Mouse (Mus musculus) neural tube, embryonic 13.5 days (tissue): ENCODE measurements around the gene Rala. TPM values are rescaled to one million over a fixed set of nuclear protein-coding genes. Genes with fewer than 3 reads are reported as not detected.
"Not testable (repeated sequence)": the region's sequence is repeated elsewhere in the genome, so short reads cannot be mapped to it uniquely, and the experiment has no call there.

Experiments
- ATAC-seq: fragments of 200-750 bp; cut with Nextera tagmentation; 2 replicates; pipeline ENCODE4 v1.8.0; 2017; ENCODE audit warnings: low read depth, mild to moderate bottlenecking, moderate TSS enrichment, moderate library complexity
- H3K27ac ChIP-seq: fragments of 300-500 bp; sonication (generic); replicated peaks from 2 replicates; pipeline ENCODE4 v1.5.1; 2015; ENCODE audit warnings: moderate library complexity, mild to moderate bottlenecking, inconsistent platforms
- H3K27me3 ChIP-seq: fragments of 300-500 bp; sonication (generic); 2 replicates; pipeline ENCODE4 v1.6.1; 2015; ENCODE audit warnings: mild to moderate bottlenecking, inconsistent platforms
- H3K36me3 ChIP-seq: fragments of 300-500 bp; sonication (generic); 2 replicates; pipeline ENCODE4 v1.6.1; 2015; ENCODE audit warnings: mild to moderate bottlenecking, inconsistent platforms
- H3K4me1 ChIP-seq: fragments of 300-500 bp; sonication (generic); replicated peaks from 2 replicates; pipeline ENCODE4 v1.6.1; 2015; ENCODE audit warnings: inconsistent platforms
- H3K4me2 ChIP-seq: fragments of 300-500 bp; sonication (generic); 2 replicates; pipeline ENCODE4 v1.6.1; 2015; ENCODE audit warnings: inconsistent platforms, mild to moderate bottlenecking, moderate library complexity
- H3K4me3 ChIP-seq: fragments of 300-500 bp; sonication (generic); 2 replicates; pipeline ENCODE4 v1.5.1; 2015; ENCODE audit warnings: mild to moderate bottlenecking, inconsistent platforms
- H3K9ac ChIP-seq: fragments of 300-500 bp; sonication (generic); 2 replicates; pipeline ENCODE4 v1.6.1; 2015; ENCODE audit warnings: moderate library complexity, mild to moderate bottlenecking, inconsistent platforms
- H3K9me3 ChIP-seq: fragments of 300-500 bp; sonication (generic); 2 replicates; pipeline ENCODE4 v1.6.1; 2016; ENCODE audit warnings: inconsistent platforms
- WGBS: fragments of 180-500 bp; shearing (Covaris S2); methylation state at CpG from one replicate; pipeline ENCODE4 v1.1.7; 2015; 5-methylcytosine and 5-hydroxymethylcytosine counted together
- polyA plus RNA-seq: library from polyadenylated mRNA; unstranded; fragments of >200 nt; fragmentation: Nextera tagmentation; extraction: Ambion mirVana; gene quantifications from 2 replicates; pipeline ENCODE4 v1.2.1, GENCODE M21; 2015

Rala gene
- polyA plus RNA-seq, 1 experiment from 2014 or later = 203 TPM

DNA sequence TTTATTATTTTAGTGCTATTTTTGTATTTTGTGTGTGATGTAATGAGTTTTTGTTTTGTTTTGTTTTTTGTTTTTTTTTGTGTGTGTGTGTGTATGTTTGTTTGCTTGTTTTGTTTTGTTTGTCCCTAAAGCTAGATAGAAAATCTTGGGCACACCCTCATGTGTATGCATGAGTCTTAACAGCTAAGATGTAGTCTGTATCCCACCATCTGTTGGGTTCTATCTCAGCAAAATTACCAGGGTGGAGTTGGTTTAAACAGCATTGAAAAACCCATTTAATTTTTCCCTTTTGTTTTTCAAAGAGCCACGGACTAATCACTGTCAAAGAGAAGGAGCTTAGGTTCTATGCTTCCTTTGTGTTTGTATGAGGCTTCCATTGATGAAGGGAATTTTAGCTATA is 10.2 kb upstream of the Rala start:
- no peak overlapping the region for H3K9ac ChIP-seq
- no peak overlapping the region for H3K4me2 ChIP-seq

DNA sequence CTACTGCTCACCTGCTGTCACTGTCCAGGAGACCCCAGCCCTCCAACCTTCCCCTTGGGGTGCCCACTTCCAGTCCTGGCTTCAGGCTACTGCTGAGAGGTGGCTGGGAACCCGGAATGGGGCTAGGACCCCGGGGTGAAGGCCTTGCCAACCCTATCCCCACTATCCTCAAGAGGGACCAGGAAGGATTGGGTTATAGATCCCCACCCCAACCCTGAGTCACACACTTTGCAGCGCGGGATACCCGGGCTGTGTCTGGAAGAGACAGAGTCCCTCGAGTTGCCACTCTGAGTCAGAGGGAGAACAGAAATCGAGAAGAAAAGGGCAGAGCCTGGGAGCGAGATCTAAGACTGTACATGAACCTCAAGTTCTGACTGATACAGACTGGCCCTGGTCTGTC is 6.5 kb upstream of the Rala start:
- 92% methylated on average over 8 of the region's 8 CpGs for WGBS
- H3K9me3 ChIP-seq, H3K36me3 ChIP-seq, H3K4me3 ChIP-seq, H3K27ac ChIP-seq, H3K4me1 ChIP-seq, H3K9ac ChIP-seq, H3K27me3 ChIP-seq, H3K4me2 ChIP-seq, ATAC-seq: not testable (repeated sequence)

More for the DNA sequence above, 10.2 kb upstream of the Rala start:
- H3K4me1 ChIP-seq = no peaks in the 10 kb centered on the region
- no peak for ATAC-seq
- no peak overlapping the region for H3K27ac ChIP-seq
- 49% methylated on average over 1 of the region's 1 CpGs for WGBS
- H3K9me3 ChIP-seq = no peaks in the 10 kb centered on the region
- peaks cover 3% of the 10 kb centered on the region; the same call in 1 of the 2 replicates for H3K27me3 ChIP-seq
- no peaks in the 10 kb centered on the region for H3K36me3 ChIP-seq
- no peak overlapping the region for H3K4me3 ChIP-seq

DNA sequence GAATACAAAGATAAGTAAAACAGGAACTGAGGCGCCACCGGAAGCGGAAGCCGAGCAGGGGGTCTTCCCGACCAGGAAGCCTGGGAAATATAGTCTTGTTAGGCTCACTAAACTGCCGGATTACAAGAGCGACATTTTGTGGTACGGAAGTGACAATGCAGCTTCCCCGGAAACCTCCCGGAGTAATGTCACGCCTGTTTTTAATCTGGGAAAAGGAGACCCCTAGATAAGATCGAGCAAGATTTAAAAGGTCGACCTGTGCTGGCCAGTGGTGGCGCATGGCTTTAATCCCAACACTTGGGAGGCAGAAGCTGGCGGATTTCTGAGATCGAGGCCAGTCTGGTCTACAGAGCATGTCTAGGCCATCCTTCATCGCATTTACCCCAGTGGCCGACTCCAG is 5.5 kb upstream of the Rala start:
- Histone ChIP-seq H3K9me3 (no peaks in the 10 kb centered on the region), H3K4me3 (no peak overlapping the region), H3K36me3 (no peaks in the 10 kb centered on the region), H3K4me1 (peaks cover 7% of the 10 kb centered on the region; the same call in 1 of the 2 replicates), H3K9ac (no peak overlapping the region), H3K27me3 (peaks cover 3% of the 10 kb centered on the region; the same call in 1 of the 2 replicates), H3K27ac (no peak overlapping the region), H3K4me2 (no peak overlapping the region)
- no peak for ATAC-seq
- 78% methylated on average over 18 of the region's 18 CpGs for WGBS

DNA sequence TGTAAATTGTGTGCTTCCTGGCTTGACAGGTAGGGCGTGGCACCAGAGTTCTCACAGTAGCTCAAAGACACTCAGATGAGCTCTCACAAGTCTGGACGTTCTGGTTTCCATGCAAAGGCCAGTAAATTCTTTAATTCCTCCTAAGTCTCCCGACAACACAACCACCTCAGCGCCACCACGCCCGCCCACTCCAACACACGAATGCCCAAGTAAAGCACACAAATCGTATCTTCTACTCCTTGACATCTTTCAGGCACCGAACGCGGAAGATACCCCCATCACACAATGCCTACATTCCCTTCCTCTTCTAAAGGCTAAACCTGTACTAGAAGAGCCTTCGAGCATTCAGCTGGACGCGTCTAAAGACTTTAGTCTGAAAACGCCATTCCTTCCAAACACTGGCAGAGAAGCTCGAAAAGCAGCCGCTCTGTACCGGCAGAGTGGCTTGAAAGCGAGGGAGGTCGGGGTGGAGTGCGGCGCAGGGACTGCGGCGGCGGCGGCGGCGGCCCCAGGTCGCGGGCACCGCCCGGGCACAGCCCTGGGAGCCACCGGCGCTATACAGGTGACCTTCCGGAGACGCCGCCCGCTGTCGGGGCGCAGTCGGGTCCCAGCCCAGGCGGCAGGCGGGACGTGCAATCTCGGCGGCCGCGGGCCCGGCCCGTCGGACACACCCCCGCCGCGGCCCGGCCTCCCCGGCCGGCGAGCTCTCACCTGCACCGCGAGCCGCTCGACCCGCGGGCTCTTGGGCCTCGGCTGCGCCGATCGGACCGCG is 547 bp downstream of the Rala start:
- no peaks in the 10 kb centered on the region for H3K36me3 ChIP-seq
- under 1% methylated on average over 39 of the region's 70 CpGs for WGBS
- no peaks in the 10 kb centered on the region for H3K27me3 ChIP-seq
- peak; percentile 78 for ATAC-seq
- H3K4me3 ChIP-seq = peak overlapping the region; percentile 93
- H3K9ac ChIP-seq = peak overlapping the region; percentile 96
- peaks cover 28% of the 10 kb centered on the region for H3K4me1 ChIP-seq
- H3K9me3 ChIP-seq = no peaks in the 10 kb centered on the region
- H3K27ac ChIP-seq = peak overlapping the region; percentile 98
- H3K4me2 ChIP-seq = peak overlapping the region; percentile 79

DNA sequence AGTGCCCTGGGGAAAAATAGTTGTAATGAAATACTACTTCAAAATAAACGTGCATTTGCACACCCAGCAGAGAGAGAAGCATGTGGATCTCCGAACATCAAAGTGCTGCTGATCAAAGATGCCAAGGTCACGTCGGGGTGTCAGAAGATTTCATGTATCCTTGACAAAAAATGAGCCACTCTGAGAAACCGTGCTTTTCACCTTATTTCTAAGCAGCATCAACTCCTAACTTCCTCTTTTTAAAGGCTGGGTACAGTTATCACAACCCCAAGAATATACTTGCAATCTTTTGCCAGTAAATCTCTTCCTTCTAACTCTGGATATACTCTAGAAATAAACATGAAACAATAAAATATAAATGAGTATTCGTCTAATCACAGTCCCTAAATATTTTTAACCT is 1.7 kb downstream of the Rala start:
- WGBS = 79% methylated on average over 6 of the region's 6 CpGs
- H3K4me3 ChIP-seq = peak overlapping the region; percentile 93
- H3K4me1 ChIP-seq = peaks cover 28% of the 10 kb centered on the region
- no peak for ATAC-seq
- no peaks in the 10 kb centered on the region for H3K36me3 ChIP-seq
- H3K9me3 ChIP-seq = no peaks in the 10 kb centered on the region
- H3K4me2 ChIP-seq = peak overlapping the region; percentile 79
- H3K9ac ChIP-seq = peak overlapping the region; percentile 32; the same call in 1 of the 2 replicates
- no peaks in the 10 kb centered on the region for H3K27me3 ChIP-seq
- H3K27ac ChIP-seq = no peak overlapping the region

DNA sequence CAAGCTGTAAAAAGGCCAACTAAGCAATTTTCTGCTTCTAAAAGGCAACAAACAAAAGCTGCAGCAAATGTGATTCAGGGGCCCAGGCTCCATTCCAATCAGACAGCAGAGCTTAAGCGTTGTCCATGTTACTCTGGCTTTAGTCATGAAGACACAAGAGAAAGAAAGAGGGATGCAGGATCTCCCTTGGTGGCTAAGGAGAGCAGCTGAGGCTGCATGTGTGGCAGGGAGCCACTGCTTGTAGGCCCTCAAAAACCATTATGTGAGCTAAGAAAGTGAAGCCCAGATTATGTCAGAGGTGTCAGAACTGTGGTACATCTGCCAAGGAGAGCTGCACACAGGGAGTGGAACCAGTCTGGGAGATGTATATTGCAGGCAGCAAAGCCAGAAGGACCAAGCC is 36.7 kb downstream of the Rala start:
- Histone ChIP-seq H3K36me3 (0 out of 2 replicates have a peak, but pooled peaks cover 4% of the 10 kb centered on the region), H3K27ac (no peak overlapping the region), H3K4me2 (no peak overlapping the region), H3K27me3 (no peaks in the 10 kb centered on the region), H3K9ac (no peak overlapping the region), H3K4me1 (peaks cover 11% of the 10 kb centered on the region; the same call in 1 of the 2 replicates), H3K9me3 (no peaks in the 10 kb centered on the region), H3K4me3 (no peak overlapping the region)
- ATAC-seq = no peak
- 92% methylated on average over 1 of the region's 1 CpGs for WGBS

DNA sequence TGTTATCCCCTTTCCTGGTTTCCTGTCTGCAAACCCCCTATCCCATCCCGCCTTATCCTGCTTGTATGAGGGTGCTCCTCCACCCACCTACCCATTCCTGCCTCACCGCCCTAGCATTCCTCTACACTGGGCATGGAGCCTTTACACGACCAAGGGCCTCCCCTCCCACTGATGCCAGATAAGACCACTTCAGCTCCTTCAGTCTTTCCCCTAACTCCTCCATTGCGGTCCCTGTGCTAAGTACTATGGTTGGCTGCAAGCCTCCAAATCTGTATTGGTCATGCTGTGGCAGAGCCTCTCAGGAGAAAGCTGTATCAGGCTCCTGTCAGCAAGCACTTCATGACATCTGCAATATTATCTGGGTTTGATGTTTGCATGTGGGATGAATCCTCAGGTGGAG is 42.6 kb downstream of the Rala start:
- Histone ChIP-seq H3K27me3 (no peaks in the 10 kb centered on the region), H3K4me2 (no peak overlapping the region), H3K27ac (no peak overlapping the region), H3K4me3 (no peak overlapping the region), H3K4me1 (peaks cover 22% of the 10 kb centered on the region), H3K9me3 (no peaks in the 10 kb centered on the region), H3K36me3 (0 out of 2 replicates have a peak, but pooled peaks cover 7% of the 10 kb centered on the region), H3K9ac (no peak overlapping the region)
- 93% methylated on average over 4 of the region's 4 CpGs for WGBS
- ATAC-seq = no peak

DNA sequence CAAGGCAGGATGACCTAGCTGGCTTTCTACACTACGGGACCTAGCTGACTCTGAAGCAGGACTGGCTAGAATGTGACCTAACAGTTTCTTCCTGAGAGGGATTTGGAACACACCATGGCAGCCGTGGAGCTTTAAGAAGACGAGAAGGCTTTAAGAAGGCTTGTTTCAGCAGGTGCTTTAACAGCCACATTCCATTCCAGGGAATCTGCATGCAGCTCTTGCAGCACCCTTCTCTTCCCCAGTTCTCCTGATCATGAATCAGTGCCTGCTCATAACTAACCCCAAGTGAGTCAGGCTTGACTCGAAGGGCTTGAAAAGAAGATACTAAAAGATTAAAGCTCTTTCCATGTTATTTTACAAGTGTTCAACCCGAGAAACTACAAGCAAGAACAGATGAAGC is 43.4 kb downstream of the Rala start:
- no peak overlapping the region for H3K9ac ChIP-seq
- peaks cover 11% of the 10 kb centered on the region for H3K36me3 ChIP-seq
- no peak overlapping the region for H3K27ac ChIP-seq
- H3K4me2 ChIP-seq = no peak overlapping the region
- no peaks in the 10 kb centered on the region for H3K27me3 ChIP-seq
- WGBS = 91% methylated on average over 5 of the region's 5 CpGs
- ATAC-seq = no peak
- no peak overlapping the region for H3K4me3 ChIP-seq
- no peaks in the 10 kb centered on the region for H3K9me3 ChIP-seq
- H3K4me1 ChIP-seq = peaks cover 18% of the 10 kb centered on the region

DNA sequence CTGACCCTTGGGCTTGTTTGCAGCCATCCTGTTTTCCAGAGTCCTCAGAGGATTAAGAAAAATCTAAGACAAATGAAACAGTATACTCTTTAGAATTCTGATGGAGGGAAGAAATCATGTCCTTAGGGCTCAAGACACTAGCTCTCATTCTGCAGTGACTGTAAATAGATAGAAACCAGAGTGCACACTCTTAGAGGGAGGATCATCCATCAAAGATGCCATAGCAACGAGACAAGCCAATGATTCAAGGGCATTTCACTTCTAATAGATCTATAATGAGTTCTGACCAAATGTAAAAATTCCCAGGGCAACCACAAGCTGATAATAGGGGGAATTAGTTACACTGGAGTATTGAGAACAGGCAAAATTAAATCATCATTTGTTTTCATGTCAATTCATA is 47.0 kb downstream of the Rala start:
- no peaks in the 10 kb centered on the region for H3K9me3 ChIP-seq
- H3K9ac ChIP-seq = no peak overlapping the region
- no peak overlapping the region for H3K4me2 ChIP-seq
- ATAC-seq = no peak
- WGBS = 27% methylated on average over 1 of the region's 1 CpGs
- H3K4me1 ChIP-seq = peaks cover 18% of the 10 kb centered on the region
- H3K4me3 ChIP-seq = no peak overlapping the region
- H3K27ac ChIP-seq = no peak overlapping the region
- H3K36me3 ChIP-seq = peaks cover 32% of the 10 kb centered on the region
- no peaks in the 10 kb centered on the region for H3K27me3 ChIP-seq

DNA sequence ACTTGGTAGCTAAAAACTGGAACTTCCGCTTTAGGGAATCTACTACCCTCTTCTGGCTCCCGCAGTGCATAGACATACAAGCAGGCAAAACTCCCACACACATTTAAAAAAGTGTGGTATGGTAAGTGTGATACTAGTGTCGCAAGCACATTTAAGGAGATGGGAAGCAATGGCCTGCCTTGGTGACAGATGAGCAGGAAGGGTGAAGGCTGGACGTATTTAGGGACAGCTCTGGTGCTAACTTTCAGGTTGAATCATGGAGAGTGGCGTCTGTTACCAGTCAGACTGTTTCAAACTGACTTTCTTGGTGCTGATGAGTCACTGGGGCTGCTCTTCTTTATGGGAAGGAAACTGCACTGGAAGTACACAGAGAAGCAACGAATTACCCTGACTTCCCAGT is 52.5 kb downstream of the Rala start:
- Histone ChIP-seq H3K9ac (no peak overlapping the region), H3K4me3 (no peak overlapping the region), H3K9me3 (no peaks in the 10 kb centered on the region), H3K4me1 (no peaks in the 10 kb centered on the region), H3K27ac (no peak overlapping the region), H3K27me3 (no peaks in the 10 kb centered on the region), H3K4me2 (no peak overlapping the region), H3K36me3 (peaks cover 74% of the 10 kb centered on the region)
- no peak for ATAC-seq
- 91% methylated on average over 6 of the region's 6 CpGs for WGBS

DNA sequence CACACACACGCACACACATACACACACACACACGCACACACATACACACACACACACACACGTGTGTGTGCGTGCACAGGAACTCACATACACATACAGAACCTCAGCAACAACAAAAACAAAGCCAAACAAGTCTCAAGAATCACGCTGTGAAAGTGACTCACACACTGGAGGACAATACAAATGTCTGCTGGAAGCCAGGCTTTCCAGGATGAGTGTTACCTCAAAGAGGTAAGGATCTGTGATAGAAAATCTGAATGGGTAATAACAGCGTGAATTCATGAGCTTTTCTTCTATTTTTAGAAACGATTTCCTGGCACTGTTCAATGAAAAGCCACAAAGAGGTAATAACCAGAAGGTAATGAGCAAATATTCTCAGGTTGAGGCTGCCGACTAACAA is 59.8 kb downstream of the Rala start:
- WGBS = 78% methylated on average over 8 of the region's 8 CpGs
- H3K27ac ChIP-seq = no peak overlapping the region; the same call in 1 of the 2 replicates
- ATAC-seq = no peak
- H3K36me3 ChIP-seq = peaks cover 54% of the 10 kb centered on the region
- no peak overlapping the region for H3K9ac ChIP-seq
- H3K4me1 ChIP-seq = no peaks in the 10 kb centered on the region
- H3K4me3 ChIP-seq = no peak overlapping the region
- H3K9me3 ChIP-seq = no peaks in the 10 kb centered on the region
- no peak overlapping the region for H3K4me2 ChIP-seq
- H3K27me3 ChIP-seq = no peaks in the 10 kb centered on the region

DNA sequence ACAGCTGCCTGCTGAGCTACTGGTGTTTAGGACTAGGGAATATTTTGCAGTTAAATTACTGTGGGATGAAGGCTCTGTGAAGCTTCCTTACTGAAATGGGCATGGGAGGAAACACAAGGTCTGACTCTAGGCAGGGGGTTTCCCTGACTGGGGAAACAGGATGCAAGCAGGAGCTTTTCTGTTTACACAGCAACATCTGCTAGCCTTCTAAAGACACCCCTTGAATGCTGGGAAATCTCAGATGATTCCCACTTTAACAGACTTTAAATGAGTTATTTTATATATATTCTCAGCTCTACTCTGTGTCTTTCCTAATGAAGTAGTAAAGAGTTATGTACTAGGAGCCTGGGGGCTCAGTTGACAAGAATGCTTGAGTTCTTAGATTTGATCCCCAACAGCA is 65.0 kb downstream of the Rala start:
- Histone ChIP-seq H3K27ac (no peak overlapping the region), H3K4me3 (no peak overlapping the region), H3K36me3 (peaks cover 22% of the 10 kb centered on the region), H3K4me1 (no peaks in the 10 kb centered on the region), H3K9me3 (0 out of 2 replicates have a peak, but pooled peaks cover 4% of the 10 kb centered on the region), H3K27me3 (no peaks in the 10 kb centered on the region), H3K9ac (no peak overlapping the region), H3K4me2 (no peak overlapping the region)
- ATAC-seq = no peak

DNA sequence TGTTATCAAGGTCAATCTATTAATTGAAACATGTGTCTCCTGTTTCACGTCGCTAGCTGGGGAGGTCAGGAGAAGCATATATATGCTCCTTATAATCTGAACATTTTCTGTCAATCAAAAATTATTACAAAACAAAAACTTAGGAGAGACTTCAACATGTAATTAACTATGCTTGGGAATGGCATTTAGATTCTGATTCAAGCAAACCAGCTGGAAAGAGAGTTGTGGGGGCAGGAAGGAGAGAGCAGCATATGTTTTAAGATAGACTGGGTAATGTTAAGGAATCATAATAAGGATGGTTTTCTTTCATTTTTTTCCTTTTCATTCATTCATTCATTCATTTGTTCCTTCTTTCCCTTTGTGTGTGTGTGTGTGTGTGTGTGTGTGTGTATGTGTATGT is 77.3 kb downstream of the Rala start:
- 87% methylated on average over 2 of the region's 2 CpGs for WGBS
- Histone ChIP-seq H3K9me3 (no peaks in the 10 kb centered on the region), H3K9ac (no peak overlapping the region), H3K4me1 (no peaks in the 10 kb centered on the region), H3K4me3 (no peak overlapping the region), H3K4me2 (no peak overlapping the region), H3K36me3 (no peaks in the 10 kb centered on the region), H3K27ac (no peak overlapping the region), H3K27me3 (no peaks in the 10 kb centered on the region)
- ATAC-seq = no peak
